Mouse (Mus musculus) mesoderm, embryonic 11.5 days (tissue): ENCODE data around the gene Slc9a3.

Source experiments
- DNase-seq: peaks from one replicate; pipeline ENCODE4 v3.0.0-alpha.2; 2012; ENCODE audit warnings: low read depth, low spot score

The Slc9a3 gene

DNA sequence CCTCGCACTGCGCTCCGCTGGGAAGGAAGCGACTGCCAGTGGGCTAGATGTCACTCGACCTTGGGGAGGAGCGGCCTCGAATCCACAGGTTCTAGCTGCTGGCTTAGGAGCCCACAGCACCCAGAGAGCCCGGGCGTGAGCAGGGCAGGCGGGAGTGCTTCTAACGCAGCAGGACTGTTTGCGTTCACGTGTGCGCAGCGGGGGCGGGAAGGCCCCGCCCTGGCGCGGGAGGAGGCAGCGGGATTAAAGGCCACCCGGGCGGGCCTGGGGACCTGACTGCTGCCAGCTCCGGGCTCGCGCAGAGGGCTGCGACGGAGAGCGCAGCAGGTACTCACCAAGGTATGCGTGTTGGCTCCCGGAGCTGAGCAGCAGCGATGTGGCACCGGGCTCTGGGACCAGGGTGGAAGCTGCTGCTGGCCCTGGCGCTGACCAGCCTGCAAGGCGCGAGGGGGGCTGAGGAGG is at the start of gene Slc9a3:
TSS of gene Slc9a3 (plus strand) at position 317 of the 462 bp plus-strand sequence.
- DNase-seq: peak; percentile 17

DNA sequence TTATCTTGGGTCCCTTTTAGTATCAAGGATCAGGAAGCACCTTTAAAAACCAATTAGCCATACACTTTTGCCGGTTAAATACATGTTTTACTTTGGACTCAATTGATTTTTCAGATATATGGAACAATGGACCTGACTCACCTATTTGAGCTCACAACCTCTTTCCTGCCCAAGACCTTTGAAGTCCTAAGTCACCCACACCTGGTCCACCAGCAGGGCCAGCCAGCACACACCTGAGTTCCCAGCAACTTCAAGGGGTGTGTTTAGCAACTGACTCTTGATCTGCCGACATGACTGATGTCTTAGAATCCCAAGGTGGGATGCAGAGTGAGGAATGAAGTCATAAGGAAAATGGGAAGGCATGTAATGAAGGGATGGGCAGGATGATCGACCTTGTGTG is 49.5 kb upstream of the Slc9a3 start:
- DNase-seq: no peak

DNA sequence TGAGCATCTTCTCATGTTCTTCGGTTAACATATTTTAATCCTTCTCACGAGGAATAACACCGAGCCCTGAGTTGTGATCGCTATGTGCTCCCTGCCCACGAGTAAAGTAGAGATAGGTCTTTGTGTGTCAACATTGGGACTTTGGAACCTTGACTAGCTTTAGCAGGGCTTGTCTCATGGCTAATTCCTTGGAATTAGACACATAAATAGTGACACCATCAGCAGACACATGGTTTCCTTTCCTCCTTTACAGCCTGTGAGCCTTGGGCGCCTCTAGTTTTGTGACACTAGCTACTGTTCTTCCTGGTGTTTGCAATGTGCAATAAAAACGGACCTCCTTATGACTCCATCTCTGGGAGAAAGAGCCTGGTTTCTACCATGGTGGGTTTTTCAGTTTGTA is 47.9 kb upstream of the Slc9a3 start:
- no peak for DNase-seq

DNA sequence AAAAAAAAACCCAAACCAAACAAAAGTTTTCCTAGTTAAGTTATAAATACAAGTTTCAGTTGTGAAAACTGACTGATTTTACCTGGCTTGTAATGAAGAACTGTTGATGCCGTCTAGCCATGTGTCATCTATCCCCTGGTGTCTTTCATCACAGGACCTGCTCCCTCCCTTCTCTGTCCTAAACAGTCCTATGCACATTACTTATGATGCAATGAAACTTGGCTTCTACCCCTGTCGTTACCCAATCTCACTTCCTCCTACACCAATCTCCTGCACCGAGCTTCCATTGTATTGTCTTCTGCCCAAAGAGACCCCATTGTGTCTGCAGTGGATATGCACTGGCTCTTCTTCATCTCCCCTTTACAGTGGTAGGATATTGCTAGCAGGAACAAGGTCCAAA is 31.0 kb upstream of the Slc9a3 start:
- DNase-seq: no peak

DNA sequence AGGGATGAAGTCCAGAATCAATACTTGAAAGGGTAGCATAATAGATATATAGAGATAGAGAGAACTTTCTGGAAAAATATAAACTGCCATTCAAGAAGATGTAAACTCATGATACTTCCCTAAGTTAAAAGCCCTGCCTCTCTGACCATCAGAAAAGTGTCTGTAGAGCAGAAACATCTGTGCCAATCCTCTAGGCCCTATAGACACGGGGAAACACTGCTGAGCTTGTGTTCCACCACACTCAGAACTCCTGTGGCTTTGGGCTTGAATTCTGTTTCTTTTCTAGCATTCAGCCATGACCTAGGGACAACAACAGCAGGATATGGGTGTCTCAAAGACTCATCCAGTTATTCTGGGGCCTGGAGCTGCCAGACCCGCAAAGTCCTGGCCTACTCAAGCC is 25.3 kb upstream of the Slc9a3 start:
- no peak for DNase-seq

DNA sequence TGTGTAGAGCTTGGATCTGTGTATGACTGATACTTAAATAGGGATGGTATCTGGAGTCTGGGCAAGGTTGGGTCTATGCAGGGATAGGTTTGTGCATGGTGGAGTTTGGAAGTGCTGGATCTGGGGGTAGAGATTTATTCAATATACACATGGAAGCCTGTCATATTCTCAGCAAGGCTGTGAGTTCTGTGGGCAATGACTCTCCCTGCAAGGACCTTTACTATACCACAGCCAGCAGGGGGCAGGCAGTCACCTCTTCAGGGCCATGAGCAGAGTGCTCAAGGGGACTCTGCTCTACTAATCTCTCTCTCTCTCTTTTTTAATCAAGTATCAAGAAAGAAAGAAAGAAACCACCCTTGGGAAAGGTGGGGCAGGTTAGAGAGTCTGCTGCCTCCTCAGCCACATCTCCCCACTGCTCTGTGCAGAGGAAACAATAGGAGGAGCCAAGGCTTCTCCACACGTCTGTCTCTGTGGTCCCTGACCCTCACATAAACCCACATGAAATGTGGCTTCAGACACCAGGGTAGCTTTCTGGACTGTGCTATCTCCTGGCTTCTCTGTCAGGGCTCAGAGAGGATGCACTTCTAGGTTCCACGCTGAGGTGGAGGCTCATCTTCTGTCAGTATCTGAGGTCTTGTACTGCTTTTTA is 24.4 kb upstream of the Slc9a3 start:
- DNase-seq: peak; percentile 61

DNA sequence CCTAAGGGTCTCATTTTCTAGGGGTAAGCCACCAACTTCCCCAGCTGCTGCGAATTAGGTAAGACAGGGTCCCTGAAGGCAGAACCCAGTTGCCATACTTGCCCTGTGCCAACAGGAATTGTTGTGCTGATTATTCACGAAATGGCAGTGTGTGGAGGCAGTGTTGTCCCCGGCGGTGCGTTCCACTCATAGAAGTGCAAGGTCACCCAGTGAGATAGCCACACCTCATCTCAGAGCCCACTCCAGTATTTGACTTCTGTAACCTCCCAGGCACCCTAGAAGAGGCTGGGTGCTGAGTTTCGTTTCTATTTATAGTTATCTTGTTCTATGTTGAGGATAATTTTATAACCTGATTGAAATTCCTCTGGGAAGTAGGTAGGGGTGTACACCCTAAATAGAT is 22.3 kb upstream of the Slc9a3 start:
- DNase-seq: no peak

DNA sequence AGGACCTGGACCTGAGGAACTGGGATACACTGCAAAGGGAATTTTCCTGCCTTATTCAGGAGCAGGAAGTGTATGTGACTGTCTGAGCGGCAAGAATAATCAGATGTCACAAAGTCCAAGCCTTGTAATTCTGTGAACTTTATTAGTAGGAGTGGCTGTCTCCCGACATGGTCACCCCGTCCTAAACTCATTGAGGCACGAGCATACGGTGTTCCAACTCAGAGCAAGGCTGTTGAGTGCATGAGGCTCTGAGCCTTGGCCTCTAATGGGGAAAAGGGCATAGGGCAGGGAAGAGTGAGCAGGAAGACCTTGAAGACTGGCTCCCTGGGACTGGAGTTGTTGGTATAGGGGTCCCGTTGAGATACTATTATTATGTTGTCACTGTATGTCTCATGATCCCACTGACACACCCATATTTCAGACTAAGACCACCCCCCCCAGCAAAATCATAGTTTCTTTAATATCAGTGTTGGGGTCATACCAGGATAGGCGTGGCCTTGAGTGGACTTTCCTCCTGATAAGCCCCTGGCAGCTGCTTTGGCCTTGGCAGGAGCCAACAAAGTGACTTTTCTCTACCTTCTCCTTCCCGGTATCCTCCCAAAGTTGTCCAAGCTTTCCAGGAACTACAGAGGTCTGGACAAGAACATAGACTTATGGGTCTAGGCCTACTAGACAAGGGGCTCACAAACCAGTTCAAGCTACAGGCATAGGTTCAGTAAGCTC is 19.0 kb upstream of the Slc9a3 start:
- no peak for DNase-seq

DNA sequence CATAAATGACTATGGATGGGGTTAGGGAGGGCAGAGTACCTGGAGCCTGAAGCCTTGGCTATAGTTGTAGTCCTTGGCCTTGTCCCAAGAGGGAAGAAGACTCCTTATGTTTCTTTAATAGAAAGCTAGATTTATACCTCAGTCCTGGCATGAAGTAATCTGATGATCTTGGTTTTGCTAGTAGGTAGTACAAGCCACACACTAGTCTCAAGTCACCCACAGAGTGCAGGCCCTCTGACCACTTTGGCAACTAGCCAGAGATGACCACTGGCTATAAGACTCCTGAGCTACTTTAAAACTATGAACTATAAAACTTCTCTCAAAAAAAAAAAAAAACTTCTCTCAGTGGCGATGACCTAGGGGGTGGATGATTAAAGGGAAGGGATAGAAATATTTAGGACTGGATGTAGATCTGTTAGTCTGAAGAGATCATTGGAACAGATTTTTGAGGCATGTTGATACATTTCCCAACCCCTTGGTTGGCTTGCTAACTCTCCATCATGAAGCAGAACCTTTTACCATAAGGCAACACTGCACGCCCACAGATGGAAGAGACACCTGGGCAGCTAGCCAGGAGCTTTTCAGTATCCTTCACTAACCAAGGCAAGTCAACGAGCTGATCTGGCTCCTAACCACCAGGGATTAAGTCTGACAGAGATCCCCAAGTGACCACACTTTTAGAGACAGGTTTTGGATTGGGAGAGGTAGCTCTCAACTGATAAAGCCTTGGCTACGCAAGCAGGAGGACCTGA is 18.2 kb upstream of the Slc9a3 start:
- no peak for DNase-seq

DNA sequence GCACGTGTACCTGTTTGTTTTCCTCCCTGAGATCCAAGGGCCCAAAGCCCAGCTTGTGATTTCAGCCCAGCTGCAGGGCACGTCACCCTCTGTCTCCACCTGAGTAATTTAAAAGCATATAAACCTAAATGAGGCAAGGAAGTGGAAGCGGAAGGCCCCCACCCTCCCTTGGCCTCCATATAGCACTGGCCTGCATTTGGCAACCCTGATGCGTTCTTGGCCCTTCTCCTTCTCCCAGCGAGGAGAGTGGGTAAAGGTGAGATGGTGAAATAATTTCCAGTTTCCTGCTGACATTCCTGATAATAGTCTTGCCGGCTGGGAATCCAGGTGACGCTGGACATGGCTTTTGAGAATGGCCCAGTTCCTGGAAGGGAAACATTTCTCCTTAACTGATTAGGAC is 16.8 kb upstream of the Slc9a3 start:
- DNase-seq: no peak

DNA sequence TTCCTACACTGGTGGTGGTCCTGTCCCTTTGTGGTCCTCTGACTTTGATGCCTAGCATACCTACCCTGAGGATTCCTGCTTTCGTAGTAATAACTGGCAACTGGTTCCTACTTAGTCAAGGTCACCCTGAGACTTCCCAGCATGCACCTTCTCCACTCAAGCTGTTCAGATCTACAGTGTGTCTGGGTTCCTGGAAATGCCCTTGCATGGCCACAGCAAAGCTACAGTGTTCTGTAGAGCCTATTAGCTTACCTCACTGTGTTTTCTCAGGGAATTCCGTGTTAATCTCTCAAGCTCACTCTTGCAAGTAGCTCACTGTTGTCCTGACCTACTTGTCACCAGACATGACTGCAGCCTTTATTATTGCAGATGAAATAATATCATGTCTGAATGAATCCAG is 13.8 kb upstream of the Slc9a3 start:
- no peak for DNase-seq

DNA sequence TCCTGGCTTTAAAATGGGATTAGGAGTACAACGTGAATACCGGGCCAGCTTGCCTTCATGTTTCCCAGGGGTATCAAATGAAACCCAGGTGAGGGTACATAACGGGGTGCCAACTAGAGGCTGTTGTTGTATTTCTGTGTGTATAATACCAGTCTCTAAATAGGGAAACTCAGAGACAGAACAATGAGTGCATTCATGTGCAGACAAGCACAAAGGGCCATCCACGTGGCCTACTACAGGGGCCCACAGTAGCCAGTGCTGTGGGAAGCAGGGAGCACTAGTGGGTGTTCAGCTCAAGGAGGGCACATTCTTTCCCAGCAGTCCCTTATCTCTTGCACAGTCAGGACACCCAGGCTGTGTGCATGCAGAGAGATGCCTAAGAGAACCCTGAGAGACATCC is 8.7 kb upstream of the Slc9a3 start:
- DNase-seq: no peak

DNA sequence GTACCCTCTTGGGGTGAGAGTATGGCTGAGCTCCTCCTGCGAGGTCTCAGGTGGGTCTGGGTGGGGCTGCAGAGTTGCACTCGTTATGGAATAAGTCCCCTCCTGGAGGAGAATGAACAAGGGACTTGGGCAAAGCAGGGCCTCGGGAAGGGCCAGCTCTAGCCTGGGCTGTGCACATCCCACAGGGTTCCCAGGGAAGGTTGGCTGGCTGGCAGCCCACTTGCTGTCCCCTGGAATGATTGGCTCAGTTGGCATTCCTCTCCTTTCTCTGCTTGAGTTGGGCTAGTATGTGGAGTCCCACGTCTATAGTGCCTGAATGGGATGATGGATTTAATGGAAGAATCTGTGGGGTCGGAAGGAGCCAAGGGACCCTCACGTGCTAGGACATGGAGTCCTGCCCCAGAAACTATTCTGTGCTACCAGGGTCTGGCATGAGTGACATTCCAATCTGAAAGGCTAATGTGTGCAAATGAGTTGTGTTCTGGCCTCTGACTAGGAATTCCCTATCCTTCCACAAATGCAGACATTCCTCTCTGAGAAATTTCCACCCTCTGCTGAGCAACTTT is 7.5 kb upstream of the Slc9a3 start:
- DNase-seq: no peak

DNA sequence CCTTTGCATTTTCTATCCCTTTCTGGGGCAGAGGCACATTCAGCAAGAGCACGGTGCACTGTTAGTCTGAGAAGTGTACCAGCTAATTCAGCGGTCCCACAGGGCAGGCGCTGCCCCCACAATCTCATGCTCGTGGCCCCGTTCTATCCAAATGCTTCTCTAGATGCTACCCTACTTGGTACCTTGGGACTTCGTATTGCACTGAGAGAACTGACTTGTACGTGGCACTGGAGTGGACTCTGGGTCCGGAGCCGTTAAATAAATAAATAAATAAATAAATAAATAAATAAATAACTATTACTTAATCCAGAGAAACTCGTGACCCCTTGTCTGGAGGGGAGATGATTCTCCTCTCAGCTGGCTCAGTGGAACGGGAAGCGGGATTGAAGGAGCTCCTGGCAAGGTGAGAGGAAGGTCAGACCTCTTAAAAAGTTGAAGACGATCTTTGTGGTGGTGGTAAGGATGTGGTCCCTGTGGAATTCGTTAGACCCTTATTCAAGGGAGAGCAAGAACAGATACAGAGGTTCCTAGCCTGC is 606 bp downstream of the Slc9a3 start:
- no peak for DNase-seq

DNA sequence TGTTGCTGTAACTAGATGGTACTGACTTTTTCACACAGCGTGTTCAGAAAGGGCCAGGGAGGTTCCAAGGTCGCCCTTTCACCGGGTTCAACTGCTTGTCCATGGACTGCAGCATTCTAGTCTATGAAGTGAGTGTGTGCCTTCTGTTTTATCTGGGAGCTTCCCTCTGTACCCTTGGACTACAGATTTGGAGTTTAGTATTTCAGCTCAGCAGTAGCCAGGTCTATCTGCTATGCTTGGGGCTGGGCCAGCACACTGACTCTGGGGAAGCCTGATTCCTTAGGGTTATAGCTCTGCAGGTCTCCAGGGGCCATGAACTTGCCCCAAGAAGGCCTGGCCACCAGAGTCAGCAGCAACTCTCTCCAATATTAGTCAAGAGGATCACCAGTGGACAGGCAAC is 1.4 kb downstream of the Slc9a3 start:
- no peak for DNase-seq

DNA sequence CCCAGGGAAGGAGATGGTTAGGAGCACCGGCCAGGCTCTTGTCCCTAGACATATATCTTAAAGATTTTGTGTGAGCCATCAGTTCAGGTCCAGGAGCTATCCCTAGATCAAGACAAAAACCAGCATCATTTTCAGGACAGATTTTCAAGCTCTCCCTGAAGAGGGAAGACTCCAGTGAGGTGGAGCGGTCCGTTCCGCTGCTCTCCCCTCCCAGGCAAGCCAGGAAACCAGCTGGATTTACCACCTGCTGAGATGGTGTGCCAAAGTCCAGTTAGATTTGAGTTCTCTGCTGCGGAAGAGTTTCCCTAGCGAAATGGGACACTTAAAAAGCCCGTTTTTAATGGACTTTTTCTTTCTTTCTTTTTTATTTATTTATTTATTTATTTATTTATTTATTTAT is 6.3 kb downstream of the Slc9a3 start:
- DNase-seq: no peak

DNA sequence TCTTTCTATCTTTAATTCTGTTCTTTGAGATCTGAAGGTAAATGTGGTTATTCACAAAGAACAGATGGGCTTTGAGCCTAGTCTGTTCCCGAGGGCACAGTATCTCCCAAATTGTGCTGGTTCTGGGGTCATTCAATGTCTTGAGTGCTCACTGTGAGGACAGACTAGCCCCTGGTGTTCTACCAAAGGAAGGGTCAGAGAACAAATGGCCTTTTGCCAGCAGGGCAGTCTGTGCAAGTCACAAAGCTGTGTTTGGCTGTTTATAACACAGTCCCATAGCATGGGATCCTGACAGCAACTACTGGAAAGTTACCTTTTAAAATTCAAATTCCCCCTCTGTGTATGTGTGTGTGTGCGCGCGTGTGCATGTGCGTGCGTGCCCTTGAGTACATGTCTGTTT is 8.7 kb downstream of the Slc9a3 start:
- DNase-seq: no peak

DNA sequence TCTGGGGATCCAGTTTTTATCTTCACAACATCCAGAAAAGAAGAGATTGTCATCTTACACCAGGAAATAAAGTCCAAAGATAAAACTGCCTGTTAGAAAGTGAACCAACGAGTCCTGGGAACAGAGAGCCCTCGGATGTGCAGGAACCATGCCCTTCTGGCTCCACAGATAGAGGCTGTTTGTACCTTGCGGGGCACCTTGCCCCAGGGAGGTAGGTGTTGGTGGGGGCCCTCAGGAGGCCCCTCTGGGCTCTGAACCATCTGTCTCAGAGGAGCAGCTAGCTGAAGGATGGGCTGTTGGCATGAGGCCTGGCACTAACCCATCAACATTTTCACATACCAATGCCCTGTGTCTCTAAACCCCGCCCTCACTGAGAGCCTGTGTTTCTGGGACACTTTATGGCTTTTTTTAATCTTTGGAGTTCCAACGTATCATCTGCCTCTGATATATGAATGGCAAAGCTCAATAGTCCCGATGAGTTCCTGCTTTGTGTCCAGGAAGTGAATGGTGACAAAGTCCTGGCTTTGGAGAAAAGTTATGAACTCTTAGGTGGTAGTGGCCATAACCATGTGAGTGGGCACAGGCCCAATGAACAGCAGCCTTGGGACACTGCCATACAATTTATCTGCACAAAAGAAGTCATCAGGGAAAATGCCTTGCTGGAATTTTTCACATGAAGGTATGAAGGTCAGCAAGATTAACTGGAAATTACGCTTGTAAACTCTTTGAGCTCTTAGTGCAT is 17.8 kb downstream of the Slc9a3 start:
- DNase-seq: no peak

DNA sequence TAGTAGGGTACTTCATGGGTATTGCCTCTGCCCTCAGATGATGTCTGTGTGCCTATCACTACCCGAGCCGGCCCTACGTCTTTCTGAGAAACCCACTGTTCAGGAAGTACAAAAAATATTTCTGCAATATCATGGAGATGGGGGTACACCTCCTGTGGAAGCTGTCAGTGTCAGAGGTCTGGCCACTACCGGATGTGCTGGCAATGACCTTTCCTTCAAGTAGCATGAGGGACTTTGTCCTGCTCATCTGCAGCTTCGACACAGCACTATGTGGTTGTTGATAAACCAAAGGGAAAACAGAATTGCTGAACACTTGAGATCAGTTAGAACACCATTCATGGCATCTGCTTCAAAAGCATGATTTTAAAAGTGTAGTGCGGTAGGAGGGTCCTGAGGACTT is 19.5 kb downstream of the Slc9a3 start:
- no peak for DNase-seq

DNA sequence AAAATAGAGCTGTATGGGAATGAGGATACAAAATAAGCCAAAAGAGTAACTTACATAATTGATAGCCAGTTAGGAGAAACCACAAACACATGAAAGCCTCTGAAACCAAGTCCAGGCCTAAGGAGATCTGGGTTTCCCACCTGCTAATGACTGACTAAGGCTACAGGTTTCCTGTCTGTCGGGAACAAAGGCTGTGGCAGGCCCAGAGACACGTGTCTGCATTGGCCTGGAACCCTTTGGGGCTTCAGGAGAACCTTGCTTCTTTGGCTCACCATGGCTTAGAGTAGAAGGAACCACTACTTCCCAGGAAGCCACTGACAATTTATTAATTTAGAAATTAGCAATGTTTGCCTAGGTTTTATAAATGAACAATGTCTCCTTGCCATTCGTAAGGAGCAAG is 22.0 kb downstream of the Slc9a3 start:
- no peak for DNase-seq

DNA sequence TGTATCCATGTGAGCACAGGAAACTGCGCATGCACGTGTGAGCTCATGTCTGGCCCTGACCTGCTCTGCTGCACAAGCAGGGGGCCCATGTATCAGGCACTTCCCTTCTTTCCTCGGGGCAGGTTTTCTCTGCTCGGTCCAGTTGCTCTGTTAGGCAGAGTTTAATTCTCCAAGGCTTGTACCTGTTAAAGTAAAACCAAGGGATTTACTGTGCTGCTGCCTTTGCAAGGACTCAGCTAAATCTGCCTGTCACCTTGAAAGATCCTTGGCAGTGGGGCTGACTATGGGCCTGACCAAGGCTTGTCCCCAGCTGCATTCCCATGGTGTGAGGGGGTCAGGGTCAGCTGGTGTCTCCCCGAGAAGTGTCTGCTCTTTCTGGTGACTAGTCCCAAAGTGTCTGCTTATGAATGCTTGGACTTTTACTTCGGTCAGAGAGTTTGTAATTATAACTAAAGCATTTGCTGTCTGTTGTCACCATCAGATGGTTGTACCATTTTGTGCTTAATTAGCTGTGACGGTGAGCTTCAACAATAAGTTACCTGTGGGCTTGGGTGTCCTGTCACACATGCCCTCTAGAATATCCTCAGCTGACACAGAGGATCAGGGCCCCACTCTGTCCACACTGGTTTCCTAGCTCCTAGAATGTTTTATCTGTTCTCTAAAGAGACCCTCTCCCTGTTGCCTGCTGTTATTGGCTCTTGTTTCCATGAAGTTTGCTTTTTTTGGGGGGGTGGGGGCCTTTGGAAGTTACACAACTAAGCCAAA is 23.0 kb downstream of the Slc9a3 start:
- DNase-seq: no peak
